Mouse (Mus musculus): ENCODE results near the gene Apoa1. TPM values are rescaled to one million over a fixed set of nuclear protein-coding genes. Genes with fewer than 3 reads are reported as not detected.

Gene Apoa1
- polyA plus RNA-seq, 1 experiment from 2014 or later = 1.2 TPM

GRCm38 (mm10) chr9:46196699-46197169 lies 31.6 kb upstream of the Apoa1 start:
- WGBS = 86% methylated on average over 12 of the region's 12 CpGs
- no peak overlapping the region for H3K4me3 ChIP-seq
- ATAC-seq = no peak
- H3K36me3 ChIP-seq (ENCODE audit: poor library complexity, severe bottlenecking) = peaks cover 60% of the 10 kb centered on the region
- H3K9ac ChIP-seq = no peak overlapping the region
- no peaks in the 10 kb centered on the region for H3K9me3 ChIP-seq (replicated peaks)
- no peak overlapping the region for H3K4me2 ChIP-seq
- no peaks in the 10 kb centered on the region for H3K27me3 ChIP-seq
- H3K27ac ChIP-seq = no peak overlapping the region
- H3K4me1 ChIP-seq = no peaks in the 10 kb centered on the region

DNA sequence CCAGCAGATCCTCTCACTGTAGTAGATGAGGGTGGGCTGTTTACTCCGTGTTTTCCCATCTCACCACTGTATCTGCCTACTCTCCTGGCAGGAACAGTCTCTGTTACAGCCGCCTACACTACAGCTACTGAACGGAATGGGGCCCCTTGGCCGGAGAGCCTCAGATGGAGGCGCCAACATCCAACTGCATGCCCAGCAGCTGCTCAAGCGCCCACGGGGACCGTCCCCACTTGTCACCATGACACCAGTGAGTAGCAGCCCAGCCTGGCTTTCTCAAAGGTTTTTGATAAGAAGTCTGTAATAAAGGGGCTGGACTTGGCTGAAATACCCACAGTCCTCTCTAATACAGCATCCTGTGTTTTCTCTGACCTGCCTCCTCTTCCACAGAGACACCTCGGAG lies 29.9 kb upstream of the Apoa1 start:
- H3K36me3 ChIP-seq (ENCODE audit: poor library complexity, severe bottlenecking) = peaks cover 68% of the 10 kb centered on the region

DNA sequence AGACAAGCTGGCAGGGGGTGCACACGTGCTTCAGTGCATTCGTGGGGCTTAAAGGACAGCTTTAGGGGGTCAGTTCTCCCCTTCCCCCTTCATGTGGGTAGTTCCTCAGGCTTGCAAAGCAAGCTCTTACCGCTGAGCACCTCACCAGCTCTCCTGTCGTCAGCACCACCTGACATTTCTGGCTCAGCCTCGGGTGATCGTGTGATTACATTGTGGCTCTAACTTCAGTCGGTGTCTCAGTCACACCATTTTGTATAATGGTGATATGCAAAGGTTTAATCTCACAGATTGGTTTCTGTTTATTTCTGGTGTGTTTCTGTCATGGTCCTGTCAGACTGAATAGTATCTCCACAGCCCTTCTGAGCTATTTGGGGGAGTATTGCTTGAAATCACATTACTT lies 29.4 kb upstream of the Apoa1 start:
- Histone ChIP-seq H3K4me2 (no peak overlapping the region), H3K36me3 (ENCODE audit: poor library complexity, severe bottlenecking) (peaks cover 69% of the 10 kb centered on the region), H3K9ac (no peak overlapping the region), H3K27ac (no peak overlapping the region), H3K9me3 (replicated peaks) (no peaks in the 10 kb centered on the region), H3K4me1 (no peaks in the 10 kb centered on the region), H3K4me3 (no peak overlapping the region), H3K27me3 (no peaks in the 10 kb centered on the region)
- 84% methylated on average over 7 of the region's 7 CpGs for WGBS
- ATAC-seq = no peak

More for the DNA sequence above, 29.9 kb upstream of the Apoa1 start:
- no peak overlapping the region for H3K9ac ChIP-seq
- WGBS = 85% methylated on average over 9 of the region's 9 CpGs
- H3K4me1 ChIP-seq = no peaks in the 10 kb centered on the region
- H3K9me3 ChIP-seq (replicated peaks) = no peaks in the 10 kb centered on the region
- no peak overlapping the region for H3K4me2 ChIP-seq
- H3K4me3 ChIP-seq = no peak overlapping the region
- H3K27ac ChIP-seq = no peak overlapping the region
- no peak for ATAC-seq
- no peaks in the 10 kb centered on the region for H3K27me3 ChIP-seq

- H3K9me3 ChIP-seq (replicated peaks) = no peaks in the 10 kb centered on the region
- WGBS = 75% methylated on average over 2 of the region's 2 CpGs
- H3K9ac ChIP-seq = no peak overlapping the region
- no peak overlapping the region for H3K27ac ChIP-seq
- no peak overlapping the region for H3K4me3 ChIP-seq
- peaks cover 70% of the 10 kb centered on the region for H3K36me3 ChIP-seq (ENCODE audit: poor library complexity, severe bottlenecking)
- no peaks in the 10 kb centered on the region for H3K27me3 ChIP-seq
- no peak for ATAC-seq
- H3K4me1 ChIP-seq = no peaks in the 10 kb centered on the region
- H3K4me2 ChIP-seq = no peak overlapping the region
These were observed 28.8 kb upstream of the Apoa1 start for GRCm38 (mm10) chr9:46199609-46200008.

- H3K4me1 ChIP-seq = no peaks in the 10 kb centered on the region
- H3K36me3 ChIP-seq (ENCODE audit: poor library complexity, severe bottlenecking) = peaks cover 81% of the 10 kb centered on the region
- H3K4me2 ChIP-seq = no peak overlapping the region
- no peaks in the 10 kb centered on the region for H3K27me3 ChIP-seq
- 93% methylated on average over 10 of the region's 10 CpGs for WGBS
- H3K9ac ChIP-seq = no peak overlapping the region
- no peak overlapping the region for H3K27ac ChIP-seq
- ATAC-seq = no peak
- no peaks in the 10 kb centered on the region for H3K9me3 ChIP-seq (replicated peaks)
- H3K4me3 ChIP-seq = no peak overlapping the region
These were observed 21.4 kb upstream of the Apoa1 start for GRCm38 (mm10) chr9:46206834-46207500.

GRCm38 (mm10) chr9:46207501-46207869 lies 20.9 kb upstream of the Apoa1 start:
- no peak for ATAC-seq
- Histone ChIP-seq H3K36me3 (ENCODE audit: poor library complexity, severe bottlenecking) (peaks cover 81% of the 10 kb centered on the region), H3K27me3 (no peaks in the 10 kb centered on the region), H3K9me3 (replicated peaks) (no peaks in the 10 kb centered on the region), H3K4me1 (no peaks in the 10 kb centered on the region), H3K4me2 (no peak overlapping the region), H3K4me3 (no peak overlapping the region), H3K27ac (no peak overlapping the region), H3K9ac (no peak overlapping the region)
- 88% methylated on average over 6 of the region's 6 CpGs for WGBS

DNA sequence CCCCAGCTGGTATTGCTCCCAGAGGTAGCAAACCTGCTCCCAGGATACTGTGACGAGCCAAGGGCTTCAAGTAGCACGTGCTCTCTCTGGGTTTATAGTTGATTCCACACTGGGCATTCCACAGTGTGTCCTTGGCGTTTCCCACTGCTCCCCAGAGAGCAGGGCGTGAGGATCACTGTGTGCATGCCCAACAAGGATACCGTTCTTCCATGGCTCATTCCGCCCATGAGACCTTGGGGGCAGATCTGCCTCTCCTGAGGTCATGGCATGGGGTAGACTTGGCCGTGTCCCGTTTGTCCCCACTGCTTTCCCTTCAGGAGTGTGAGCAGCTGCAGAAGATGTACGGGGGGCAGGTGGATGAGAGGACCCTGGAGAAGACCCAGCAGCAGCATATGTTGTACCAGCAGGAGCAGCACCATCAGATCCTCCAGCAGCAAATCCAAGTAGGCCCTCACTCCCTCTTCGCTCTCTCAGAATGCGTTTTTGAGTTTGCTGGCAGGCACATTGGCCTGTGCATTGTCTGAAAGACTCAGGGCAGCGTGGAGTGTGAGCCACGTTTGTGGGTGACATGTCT lies 19.9 kb upstream of the Apoa1 start:
- 89% methylated on average over 13 of the region's 13 CpGs for WGBS
- Histone ChIP-seq H3K27ac (no peak overlapping the region), H3K27me3 (no peaks in the 10 kb centered on the region), H3K36me3 (ENCODE audit: poor library complexity, severe bottlenecking) (peaks cover 91% of the 10 kb centered on the region), H3K4me2 (no peak overlapping the region), H3K4me1 (no peaks in the 10 kb centered on the region), H3K9me3 (replicated peaks) (no peaks in the 10 kb centered on the region), H3K9ac (no peak overlapping the region), H3K4me3 (no peak overlapping the region)
- ATAC-seq = no peak

DNA sequence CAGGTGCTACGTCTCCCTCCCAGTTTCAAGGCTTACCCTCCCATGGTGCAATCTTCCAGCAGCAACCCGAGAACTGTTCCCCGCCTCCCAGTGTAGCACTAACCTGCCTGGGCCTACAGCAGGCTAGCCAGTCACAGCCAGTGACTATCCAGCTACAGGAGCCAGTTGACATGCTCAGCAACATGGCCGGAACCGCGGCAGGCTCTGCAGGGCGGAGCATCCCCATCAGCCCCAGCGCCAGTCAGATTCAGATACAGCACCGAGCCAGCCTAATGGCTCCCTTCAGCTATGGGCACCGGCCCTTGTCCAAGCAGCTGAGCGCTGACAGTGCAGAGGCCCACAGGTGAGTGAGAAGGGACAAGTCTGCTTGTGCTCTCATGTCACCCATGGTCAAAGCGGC lies 17.9 kb upstream of the Apoa1 start:
- no peak overlapping the region for H3K27ac ChIP-seq
- no peak overlapping the region for H3K9ac ChIP-seq
- ATAC-seq = no peak
- no peaks in the 10 kb centered on the region for H3K27me3 ChIP-seq
- WGBS = 93% methylated on average over 12 of the region's 12 CpGs
- H3K9me3 ChIP-seq (replicated peaks) = no peaks in the 10 kb centered on the region
- no peak overlapping the region for H3K4me3 ChIP-seq
- no peaks in the 10 kb centered on the region for H3K4me1 ChIP-seq
- H3K36me3 ChIP-seq (ENCODE audit: poor library complexity, severe bottlenecking) = peaks cover 93% of the 10 kb centered on the region
- H3K4me2 ChIP-seq = no peak overlapping the region

- 89% methylated on average over 4 of the region's 4 CpGs for WGBS
- no peak for ATAC-seq
- Histone ChIP-seq H3K9ac (no peak overlapping the region), H3K27ac (no peak overlapping the region), H3K36me3 (ENCODE audit: poor library complexity, severe bottlenecking) (peaks cover 60% of the 10 kb centered on the region), H3K4me1 (no peaks in the 10 kb centered on the region), H3K4me2 (no peak overlapping the region), H3K27me3 (no peaks in the 10 kb centered on the region), H3K9me3 (replicated peaks) (no peaks in the 10 kb centered on the region), H3K4me3 (no peak overlapping the region)
These were observed 14.1 kb upstream of the Apoa1 start for GRCm38 (mm10) chr9:46214276-46214675.

- Histone ChIP-seq H3K4me3 (no peak overlapping the region), H3K4me1 (no peaks in the 10 kb centered on the region), H3K4me2 (no peak overlapping the region), H3K27me3 (no peaks in the 10 kb centered on the region), H3K27ac (no peak overlapping the region), H3K36me3 (ENCODE audit: poor library complexity, severe bottlenecking) (peaks cover 58% of the 10 kb centered on the region), H3K9me3 (replicated peaks) (no peaks in the 10 kb centered on the region), H3K9ac (no peak overlapping the region)
- no peak for ATAC-seq
- 95% methylated on average over 10 of the region's 10 CpGs for WGBS
These were observed 13.4 kb upstream of the Apoa1 start for GRCm38 (mm10) chr9:46214946-46215337.

GRCm38 (mm10) chr9:46215338-46216322 lies 12.8 kb upstream of the Apoa1 start:
- peaks cover 58% of the 10 kb centered on the region for H3K36me3 ChIP-seq (ENCODE audit: poor library complexity, severe bottlenecking)
- 90% methylated on average over 11 of the region's 11 CpGs for WGBS

More at GRCm38 (mm10) chr9:46215338-46216322, 12.8 kb upstream of the Apoa1 start:
- Histone ChIP-seq H3K4me1 (no peaks in the 10 kb centered on the region), H3K27ac (no peak overlapping the region), H3K27me3 (no peaks in the 10 kb centered on the region), H3K9ac (no peak overlapping the region), H3K4me2 (no peak overlapping the region), H3K9me3 (replicated peaks) (no peaks in the 10 kb centered on the region), H3K4me3 (no peak overlapping the region)
- no peak for ATAC-seq
